Mouse (Mus musculus): ENCODE measurements around the gene Gm49425. TPM values are rescaled to one million over a fixed set of nuclear protein-coding genes. Genes with fewer than 3 reads are reported as not detected.
"Not testable (repeated sequence)": the region's sequence is repeated elsewhere in the genome, so short reads cannot be mapped to it uniquely, and the experiment has no call there.

Gm49425 gene
- not detected in 2 replicates for polyA plus RNA-seq (2012; ENCODE audit: insufficient read depth, low replicate concordance)

- H3K4me3 ChIP-seq (replicated peaks); H3K4me1 ChIP-seq; H3K36me3 ChIP-seq (replicated peaks; ENCODE audit: low read length): not testable (repeated sequence)
- H3K27me3 ChIP-seq (replicated peaks) = peaks cover 44% of the 10 kb centered on the region
- H3K9me3 ChIP-seq = peaks cover 11% of the 10 kb centered on the region; the same call in 1 of the 2 replicates
Observed at GRCm38 (mm10) chr15:101517161-101517560, at the start of gene Gm49425. Gene Gm49425 (minus strand): TSS chr15:101517261.

GRCm38 (mm10) chr15:101562850-101563249, 45.8 kb upstream of the Gm49425 start, which contains the start of gene Krt90:
Gene Krt90 (minus strand): TSS chr15:101562950.
- Histone ChIP-seq H3K4me1 (no peaks in the 10 kb centered on the region), H3K9me3 (no peaks in the 10 kb centered on the region), H3K36me3 (replicated peaks; ENCODE audit: low read length) (no peaks in the 10 kb centered on the region), H3K27me3 (replicated peaks) (peaks cover 61% of the 10 kb centered on the region), H3K4me3 (replicated peaks) (no peak within 1 kb of the TSS)
- no peak for TF ChIP-seq GATA1 (IDR thresholded peaks at IDR 0.05; ENCODE audit: borderline replicate concordance, low read length)
- no peak for TF ChIP-seq FLI1 (IDR thresholded peaks at IDR 0.05; ENCODE audit: low read length)

- H3K4me3 ChIP-seq (replicated peaks) = no peak overlapping the region
- peaks cover 2% of the 10 kb centered on the region; the same call in 1 of the 2 replicates for H3K4me1 ChIP-seq
- peaks cover 81% of the 10 kb centered on the region for H3K27me3 ChIP-seq (replicated peaks)
- TF ChIP-seq FLI1 (IDR thresholded peaks at IDR 0.05; ENCODE audit: low read length) (no peak), GATA1 (IDR thresholded peaks at IDR 0.05; ENCODE audit: borderline replicate concordance, low read length) (no peak)
- no peaks in the 10 kb centered on the region for H3K9me3 ChIP-seq
- no peaks in the 10 kb centered on the region for H3K36me3 ChIP-seq (replicated peaks; ENCODE audit: low read length)
Observed at GRCm38 (mm10) chr15:101558034-101558646, 41.1 kb upstream of the Gm49425 start.

- H3K9me3 ChIP-seq = no peaks in the 10 kb centered on the region
- TF ChIP-seq FLI1 (IDR thresholded peaks at IDR 0.05; ENCODE audit: low read length) = no peak
- H3K27me3 ChIP-seq (replicated peaks) = peaks cover 87% of the 10 kb centered on the region
- H3K4me3 ChIP-seq (replicated peaks) = no peak overlapping the region
- no peaks in the 10 kb centered on the region for H3K36me3 ChIP-seq (replicated peaks; ENCODE audit: low read length)
- H3K4me1 ChIP-seq = peaks cover 5% of the 10 kb centered on the region
Observed at GRCm38 (mm10) chr15:101553169-101553568, 36.1 kb upstream of the Gm49425 start.

GRCm38 (mm10) chr15:101552188-101552587, 35.1 kb upstream of the Gm49425 start:
- Histone ChIP-seq H3K4me1 (peaks cover 5% of the 10 kb centered on the region), H3K4me3 (replicated peaks) (no peak overlapping the region), H3K36me3 (replicated peaks; ENCODE audit: low read length) (no peaks in the 10 kb centered on the region), H3K9me3 (no peaks in the 10 kb centered on the region), H3K27me3 (replicated peaks) (peaks cover 88% of the 10 kb centered on the region)
- TF ChIP-seq FLI1 (IDR thresholded peaks at IDR 0.05; ENCODE audit: low read length) (no peak), GATA1 (IDR thresholded peaks at IDR 0.05; ENCODE audit: borderline replicate concordance, low read length) (no peak)

- Histone ChIP-seq H3K36me3 (replicated peaks; ENCODE audit: low read length) (no peaks in the 10 kb centered on the region), H3K27me3 (replicated peaks) (peaks cover 85% of the 10 kb centered on the region), H3K4me1 (peaks cover 5% of the 10 kb centered on the region), H3K9me3 (no peaks in the 10 kb centered on the region), H3K4me3 (replicated peaks) (no peak within 1 kb of the TSS)
- TF ChIP-seq FLI1 (IDR thresholded peaks at IDR 0.05; ENCODE audit: low read length) (no peak), GATA1 (IDR thresholded peaks at IDR 0.05; ENCODE audit: borderline replicate concordance, low read length) (no peak)
Observed at GRCm38 (mm10) chr15:101550567-101550966, 33.5 kb upstream of the Gm49425 start, which contains the start of gene Krt82. Gene Krt82 (minus strand): TSS chr15:101550667.

- Histone ChIP-seq H3K9me3 (no peaks in the 10 kb centered on the region), H3K4me3 (replicated peaks) (no peak overlapping the region), H3K4me1 (no peaks in the 10 kb centered on the region)
Observed at GRCm38 (mm10) chr15:101544478-101544877, 27.4 kb upstream of the Gm49425 start.

GRCm38 (mm10) chr15:101542543-101542942, 25.5 kb upstream of the Gm49425 start:
- Histone ChIP-seq H3K4me3 (replicated peaks) (no peak overlapping the region), H3K27me3 (replicated peaks) (peaks cover 64% of the 10 kb centered on the region), H3K36me3 (replicated peaks; ENCODE audit: low read length) (no peaks in the 10 kb centered on the region), H3K9me3 (no peaks in the 10 kb centered on the region), H3K4me1 (no peaks in the 10 kb centered on the region)
- TF ChIP-seq GATA1 (IDR thresholded peaks at IDR 0.05; ENCODE audit: borderline replicate concordance, low read length) = no peak
- TF ChIP-seq FLI1 (IDR thresholded peaks at IDR 0.05; ENCODE audit: low read length) = no peak

More at GRCm38 (mm10) chr15:101544478-101544877, 27.4 kb upstream of the Gm49425 start:
- H3K36me3 ChIP-seq (replicated peaks; ENCODE audit: low read length) = no peaks in the 10 kb centered on the region
- peaks cover 73% of the 10 kb centered on the region for H3K27me3 ChIP-seq (replicated peaks)
- TF ChIP-seq GATA1 (IDR thresholded peaks at IDR 0.05; ENCODE audit: borderline replicate concordance, low read length) (no peak), FLI1 (IDR thresholded peaks at IDR 0.05; ENCODE audit: low read length) (no peak)

- H3K9me3 ChIP-seq = no peaks in the 10 kb centered on the region
Observed at GRCm38 (mm10) chr15:101538580-101538900, 21.5 kb upstream of the Gm49425 start.

GRCm38 (mm10) chr15:101537864-101538579, 21.0 kb upstream of the Gm49425 start:
- peaks cover 64% of the 10 kb centered on the region for H3K27me3 ChIP-seq (replicated peaks)

More at GRCm38 (mm10) chr15:101538580-101538900, 21.5 kb upstream of the Gm49425 start:
- H3K36me3 ChIP-seq (replicated peaks; ENCODE audit: low read length) = no peaks in the 10 kb centered on the region
- H3K27me3 ChIP-seq (replicated peaks) = peaks cover 66% of the 10 kb centered on the region
- H3K4me1 ChIP-seq = peaks cover 7% of the 10 kb centered on the region; the same call in 1 of the 2 replicates
- no peak for TF ChIP-seq GATA1 (IDR thresholded peaks at IDR 0.05; ENCODE audit: borderline replicate concordance, low read length)
- TF ChIP-seq FLI1 (IDR thresholded peaks at IDR 0.05; ENCODE audit: low read length) = no peak
- no peak overlapping the region for H3K4me3 ChIP-seq (replicated peaks)

More at GRCm38 (mm10) chr15:101537864-101538579, 21.0 kb upstream of the Gm49425 start:
- H3K36me3 ChIP-seq (replicated peaks; ENCODE audit: low read length) = no peaks in the 10 kb centered on the region
- no peaks in the 10 kb centered on the region for H3K9me3 ChIP-seq
- TF ChIP-seq GATA1 (IDR thresholded peaks at IDR 0.05; ENCODE audit: borderline replicate concordance, low read length) (no peak), FLI1 (IDR thresholded peaks at IDR 0.05; ENCODE audit: low read length) (no peak)
- H3K4me1 ChIP-seq = peaks cover 7% of the 10 kb centered on the region; the same call in 1 of the 2 replicates
- H3K4me3 ChIP-seq (replicated peaks) = no peak overlapping the region

Data from megakaryocyte, embryonic 14.5 days (primary cell).